Mouse (Mus musculus) bone marrow, adult 2 months (tissue): Measurements from ENCODE around the gene Myh9.

Source experiments
- CTCF ChIP-seq: fragments of 200-500 bp; IDR thresholded peaks from 2 replicates; pipeline ENCODE4 v1.5.1; 2011; ENCODE audit warnings: low read length, control low read depth; ENCODE audit not compliant: control insufficient read depth, insufficient read depth
- POLR2A ChIP-seq: fragments of 200-500 bp; IDR thresholded peaks from 2 replicates; pipeline ENCODE4 v1.6.1; 2011; ENCODE audit warnings: low read depth, mild to moderate bottlenecking, control low read depth, low read length, borderline replicate concordance; ENCODE audit not compliant: control insufficient read depth

- no peak for TF ChIP-seq CTCF
- no peak for TF ChIP-seq POLR2A
These were observed 37.8 kb upstream of the Myh9 start for GRCm38 (mm10) chr15:77879756-77880155.
